Mouse (Mus musculus) kidney, postnatal 14 days (tissue): ENCODE results near the gene Dtymk.
"Not testable (repeated sequence)": the region's sequence is repeated elsewhere in the genome, so short reads cannot be mapped to it uniquely, and the experiment has no call there.

ENCODE experiments used
- DNase-seq: peaks from one replicate; pipeline ENCODE4 v3.0.0; 2022; ENCODE audit warnings: mixed read lengths

Gene Dtymk

DNA sequence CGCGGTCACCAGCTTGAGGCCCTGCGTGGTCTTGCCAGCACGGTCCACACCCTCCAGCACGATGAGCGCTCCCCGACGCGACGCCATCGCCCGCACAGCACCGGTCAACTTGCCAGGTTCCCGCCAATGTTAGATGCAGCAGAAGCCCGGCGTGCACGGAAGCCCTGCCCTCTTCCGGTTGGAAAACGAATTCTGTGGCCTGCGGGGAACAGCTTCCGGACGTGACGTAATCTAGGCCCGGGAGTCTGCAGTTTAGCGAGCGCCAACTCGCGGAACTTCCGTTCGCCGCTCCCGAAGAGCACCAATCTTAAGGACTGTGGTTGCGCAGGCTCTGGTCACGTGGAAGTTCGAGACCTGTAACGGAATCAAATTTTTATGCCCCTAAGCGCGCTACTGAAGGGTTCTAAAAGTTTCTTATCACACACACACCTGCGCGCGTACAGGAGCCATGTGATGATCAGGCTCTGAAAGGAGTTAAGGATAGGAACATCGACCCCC lies at the start of gene Dtymk:
TSS of gene Dtymk (minus strand) at position 194 of the 498 bp plus-strand sequence.
- DNase-seq: peak; percentile 95

DNA sequence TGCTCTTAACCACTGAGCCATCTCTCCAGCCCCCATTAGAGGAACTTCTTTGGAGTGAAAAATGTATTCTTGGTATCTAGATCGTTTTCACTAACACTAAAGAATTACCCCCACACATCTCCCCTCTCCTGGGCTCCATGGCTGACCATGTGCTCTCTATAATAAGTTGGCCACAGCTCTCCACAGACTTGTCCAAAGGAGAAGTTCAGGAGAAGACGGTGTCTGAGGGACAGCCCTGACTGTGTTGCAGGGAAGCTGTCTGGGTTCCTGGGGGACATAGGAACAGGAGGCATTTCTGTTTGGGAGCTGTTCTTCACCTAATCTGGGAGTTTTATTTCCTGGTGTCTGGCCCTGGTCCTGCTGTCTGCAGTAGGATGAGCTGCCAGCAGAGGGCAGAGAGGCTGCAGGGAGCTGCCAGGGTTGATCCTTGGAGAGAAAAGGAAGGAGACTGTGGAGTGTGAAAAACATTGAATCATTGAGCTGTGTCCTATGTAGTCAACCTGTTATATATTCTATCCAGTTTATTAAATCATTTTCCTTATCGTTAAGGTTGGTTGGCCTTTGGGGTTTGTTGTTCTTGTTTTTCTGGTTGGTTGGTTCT lies 44.1 kb upstream of the Dtymk start:
- not testable (repeated sequence) for DNase-seq

DNA sequence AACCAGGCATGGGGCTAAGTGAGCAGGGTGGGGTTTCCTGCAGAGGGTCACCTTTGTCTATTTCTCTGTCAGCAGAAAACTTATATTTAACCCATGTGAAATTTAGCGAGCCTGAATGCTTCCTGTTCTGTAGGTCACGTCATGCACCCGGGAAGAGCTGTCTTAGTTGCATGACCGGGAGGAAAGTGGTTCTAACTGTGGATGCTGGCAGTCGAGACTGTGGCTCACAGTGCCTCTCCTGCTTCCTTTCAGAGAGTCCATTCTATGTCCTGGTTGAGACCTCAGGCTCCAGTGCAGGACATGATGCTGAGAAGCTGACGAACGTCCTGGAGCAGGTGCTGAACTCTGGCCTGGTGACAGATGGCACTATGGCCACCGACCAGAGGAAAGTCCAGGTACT lies 36.8 kb upstream of the Dtymk start:
- DNase-seq: not testable (repeated sequence)

DNA sequence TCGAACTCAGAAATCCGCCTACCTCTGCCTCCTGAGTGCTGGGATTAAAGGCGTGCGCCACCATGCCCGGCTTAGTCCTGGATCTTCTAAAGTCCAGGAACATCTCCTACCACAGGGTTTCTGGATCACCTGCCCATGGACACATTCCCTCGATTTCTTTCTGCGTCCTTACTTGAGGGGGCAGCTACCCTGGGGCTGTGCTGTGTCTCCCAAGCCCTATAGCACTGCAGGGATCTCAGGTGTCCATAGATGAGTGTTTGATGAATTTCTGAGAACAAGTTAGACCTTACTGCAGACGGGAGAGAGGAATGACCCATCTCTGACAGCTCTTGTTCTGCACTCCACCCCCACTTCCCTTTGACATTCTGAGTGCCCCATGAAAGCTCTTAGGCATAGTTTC lies 35.6 kb upstream of the Dtymk start:
- DNase-seq: no peak

DNA sequence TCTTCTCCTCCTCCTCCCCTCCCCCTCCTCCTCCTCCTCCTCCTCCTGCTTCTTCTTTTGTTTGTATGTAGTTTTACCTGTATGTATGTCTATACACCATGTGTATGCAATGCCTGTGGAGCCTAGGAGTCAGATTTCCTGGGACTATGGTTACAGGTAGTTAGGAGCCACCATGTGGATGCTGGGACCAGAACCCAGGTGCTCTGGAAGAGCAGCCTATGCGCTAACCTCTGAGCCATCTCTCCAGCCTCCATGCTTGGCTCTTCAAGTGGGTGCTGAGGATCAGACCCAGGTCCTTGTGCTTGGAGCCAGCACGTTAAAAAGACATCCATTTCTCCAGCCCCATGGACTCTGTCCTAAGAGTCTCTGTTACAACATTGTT lies 34.8 kb upstream of the Dtymk start:
- no peak for DNase-seq

DNA sequence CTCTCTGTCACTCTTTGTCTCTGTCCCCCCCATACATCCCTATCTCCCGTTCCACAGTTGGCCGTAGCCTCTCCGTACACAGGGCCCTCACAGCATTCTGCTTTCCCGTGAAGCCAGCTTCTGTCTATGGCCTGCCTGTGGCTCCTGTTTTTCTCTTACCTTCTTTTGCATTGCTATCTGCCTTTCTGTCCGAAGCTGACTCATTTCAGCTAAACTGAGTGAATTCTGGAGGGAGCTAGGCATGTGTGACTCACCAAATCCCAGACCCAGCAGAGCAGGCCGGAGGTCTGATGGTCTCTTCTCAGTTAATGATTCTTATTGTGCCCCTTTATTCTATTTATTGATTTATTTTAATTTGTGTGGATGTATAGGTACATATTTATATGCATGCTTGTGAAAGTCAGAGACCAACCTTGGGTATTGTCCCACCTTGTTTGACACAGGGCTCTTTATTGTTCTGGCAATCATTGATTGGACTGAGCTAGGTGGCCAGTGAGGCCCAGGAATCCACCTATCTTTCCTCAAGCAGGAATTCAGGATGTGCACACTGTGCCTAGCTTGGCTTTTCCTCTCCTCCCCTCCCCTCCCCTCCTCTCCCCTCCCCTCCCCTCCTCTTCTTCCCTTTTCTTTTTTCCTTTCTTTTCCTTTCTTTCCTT lies 34.3 kb upstream of the Dtymk start:
- DNase-seq: no peak

DNA sequence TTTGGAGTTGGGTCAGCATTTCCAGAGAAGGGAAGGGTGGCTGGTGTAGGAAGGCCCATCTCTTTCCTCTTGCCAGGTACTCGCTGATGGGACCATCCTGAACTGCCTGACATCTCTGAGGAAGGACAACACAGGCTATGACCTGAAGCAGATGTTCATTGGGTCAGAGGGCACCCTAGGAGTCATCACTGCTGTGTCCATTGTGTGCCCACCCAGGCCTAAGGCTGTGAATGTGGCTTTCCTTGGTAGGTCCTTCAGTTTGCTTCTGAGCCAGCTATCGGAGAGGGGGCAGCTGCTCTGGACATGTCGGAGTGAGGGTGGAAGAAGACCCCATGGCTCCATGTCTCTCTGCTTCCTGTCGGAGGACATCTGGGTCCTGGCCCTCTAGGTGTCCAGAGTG lies 33.5 kb upstream of the Dtymk start:
- no peak for DNase-seq

DNA sequence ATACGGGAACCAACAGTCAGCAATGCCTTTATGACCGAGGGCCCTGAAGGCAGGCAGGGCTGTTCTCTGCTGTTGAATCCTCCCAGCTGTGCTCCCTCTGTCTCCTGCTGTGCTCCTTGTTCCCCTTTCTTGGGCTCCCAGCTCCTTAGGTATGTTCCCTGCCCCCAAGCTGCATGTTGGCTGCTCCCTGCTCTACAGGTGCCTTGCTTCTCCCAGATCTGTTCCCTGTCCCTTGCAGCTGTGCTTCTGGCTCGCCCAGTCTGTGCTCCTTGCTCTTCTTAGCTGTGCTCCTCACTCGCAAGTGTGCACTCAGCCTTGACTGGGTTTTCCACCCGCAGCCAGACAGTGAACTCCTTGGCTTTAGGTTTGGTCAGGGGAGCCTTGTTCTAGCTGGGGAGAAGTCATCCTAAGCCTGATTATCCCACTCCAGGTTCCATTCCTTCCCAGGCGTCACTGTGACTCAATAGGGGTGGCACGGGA lies 33.0 kb upstream of the Dtymk start:
- DNase-seq: no peak

DNA sequence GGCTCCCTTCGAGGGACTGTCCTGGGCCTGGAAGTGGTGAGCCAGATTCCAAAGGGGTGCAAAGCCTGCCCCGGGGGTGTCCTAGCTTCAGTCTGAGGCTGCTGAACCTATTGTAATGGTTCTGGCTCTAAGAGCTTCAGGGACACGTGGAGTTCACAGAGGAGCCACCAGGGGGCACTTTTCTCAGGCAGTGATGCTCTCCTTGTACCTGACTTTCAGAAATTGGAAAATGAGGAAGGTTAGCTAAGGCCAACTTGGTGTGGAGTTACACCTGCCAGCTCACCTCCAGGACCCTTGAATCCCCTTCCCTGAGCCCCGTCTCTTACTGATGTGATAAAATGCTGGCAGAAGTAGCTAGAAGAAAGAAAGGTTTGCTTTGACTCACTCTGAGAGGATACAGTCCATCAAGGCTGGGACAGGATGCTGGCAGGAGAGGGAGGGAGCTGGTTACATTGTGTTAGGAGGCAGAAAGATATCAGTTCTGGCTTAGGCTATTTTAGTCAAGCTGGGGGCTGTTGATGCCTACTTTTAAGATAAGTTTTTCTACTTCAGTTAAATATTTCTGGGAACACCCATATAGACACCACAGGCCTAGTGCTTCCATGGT lies 31.1 kb upstream of the Dtymk start:
- not testable (repeated sequence) for DNase-seq

DNA sequence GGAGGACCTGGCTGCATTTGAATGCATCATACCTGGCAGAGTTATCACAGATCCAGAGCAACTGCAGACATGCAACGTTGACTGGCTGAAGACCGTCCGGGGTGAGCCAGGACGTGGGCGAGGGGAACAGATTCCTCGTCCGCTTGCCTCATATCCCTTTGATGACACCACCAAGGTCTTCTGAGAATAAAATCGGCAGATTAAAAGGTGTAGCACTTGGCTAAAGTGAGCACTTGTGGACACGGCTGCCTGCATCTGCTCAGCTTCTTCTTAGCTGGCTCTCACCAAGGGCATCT lies 24.8 kb upstream of the Dtymk start:
- no peak for DNase-seq

DNA sequence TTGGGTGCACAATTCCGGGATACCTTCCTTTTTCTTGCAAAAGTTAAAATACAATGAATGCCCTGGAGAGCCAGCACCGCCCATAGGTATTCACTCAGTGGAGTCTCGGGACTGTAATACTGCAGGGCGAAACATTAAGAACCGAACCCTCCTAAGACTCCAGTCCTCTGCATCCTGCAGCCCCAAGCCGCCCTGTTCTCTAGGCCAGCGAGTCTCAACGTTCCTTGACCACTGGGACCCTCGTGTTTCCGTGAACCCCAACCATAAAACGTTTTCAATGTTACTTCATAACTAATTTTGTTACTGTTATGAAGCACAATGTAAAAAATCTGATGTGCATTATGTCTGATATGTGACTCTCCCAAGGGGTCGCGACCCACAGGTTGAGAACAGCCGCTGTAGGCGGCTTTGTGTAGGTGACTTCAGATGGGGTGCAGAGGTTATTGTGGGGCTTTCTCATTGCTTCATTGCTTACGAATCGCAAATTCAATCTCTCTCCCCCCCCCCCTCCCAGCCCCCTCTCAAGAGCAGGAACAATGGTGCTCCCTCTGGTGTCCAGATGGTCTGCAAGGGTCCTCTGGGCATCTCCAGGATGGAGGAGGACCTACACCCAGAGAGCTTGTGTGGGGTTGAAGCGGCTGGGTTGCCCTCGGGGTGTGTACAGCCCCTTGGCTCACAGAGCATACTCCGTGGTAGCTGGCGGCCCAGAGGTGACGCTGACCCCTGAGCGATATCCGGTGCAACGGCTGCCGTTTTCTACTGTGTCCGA lies 24.2 kb upstream of the Dtymk start:
- no peak for DNase-seq

DNA sequence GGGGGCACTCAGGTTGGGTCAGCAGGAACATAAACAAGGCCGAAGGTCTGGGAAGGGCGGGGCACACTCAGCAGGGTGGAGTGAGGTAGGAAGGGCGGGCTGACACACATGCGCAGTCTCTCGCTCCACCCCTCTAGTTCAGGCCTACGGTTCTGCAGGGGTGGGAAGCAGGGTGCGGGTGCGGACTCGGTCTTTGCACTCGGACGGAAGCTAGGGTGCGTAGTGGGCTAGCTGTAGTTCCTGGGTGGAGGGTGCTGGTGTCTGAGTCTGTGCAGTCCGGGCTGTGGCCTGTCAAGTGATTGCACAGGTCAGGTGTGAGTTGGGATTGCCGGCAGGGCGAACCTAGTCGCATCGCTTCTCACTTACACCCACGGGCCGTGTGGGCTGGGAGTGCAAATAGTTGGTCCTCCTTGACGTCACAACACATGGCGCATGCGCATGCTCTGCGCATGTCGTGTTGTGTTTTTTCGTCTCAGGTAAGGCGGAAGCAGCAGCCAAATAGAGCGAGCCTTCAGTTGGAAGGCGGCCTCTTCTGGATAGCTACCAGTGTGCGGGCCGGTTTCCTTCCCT lies 23.5 kb upstream of the Dtymk start:
- peak; percentile 96 for DNase-seq

DNA sequence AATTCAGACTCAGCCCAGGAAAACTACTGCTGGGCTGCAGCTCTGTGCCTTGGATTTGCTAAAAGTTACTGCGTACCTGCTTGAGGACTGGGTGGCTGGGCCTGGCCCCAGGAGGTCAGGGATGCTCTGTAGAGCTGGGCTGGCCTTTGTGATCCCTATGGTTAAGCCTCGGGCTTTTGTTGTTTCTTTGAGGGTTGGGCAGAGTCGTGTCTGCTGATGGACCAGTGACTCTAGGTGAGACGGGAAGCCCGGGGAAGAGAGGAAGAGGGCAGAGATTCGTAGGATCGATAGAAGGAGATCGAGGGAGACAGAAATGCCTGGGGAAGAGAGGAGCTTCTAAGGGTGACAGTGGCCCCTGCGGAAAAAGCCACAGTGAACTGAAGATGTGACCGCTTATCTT lies 22.9 kb upstream of the Dtymk start, which contains the start of gene D2hgdh:
TSS of gene D2hgdh (plus strand) at position 301 of the 400 bp plus-strand sequence.
- DNase-seq: no peak

DNA sequence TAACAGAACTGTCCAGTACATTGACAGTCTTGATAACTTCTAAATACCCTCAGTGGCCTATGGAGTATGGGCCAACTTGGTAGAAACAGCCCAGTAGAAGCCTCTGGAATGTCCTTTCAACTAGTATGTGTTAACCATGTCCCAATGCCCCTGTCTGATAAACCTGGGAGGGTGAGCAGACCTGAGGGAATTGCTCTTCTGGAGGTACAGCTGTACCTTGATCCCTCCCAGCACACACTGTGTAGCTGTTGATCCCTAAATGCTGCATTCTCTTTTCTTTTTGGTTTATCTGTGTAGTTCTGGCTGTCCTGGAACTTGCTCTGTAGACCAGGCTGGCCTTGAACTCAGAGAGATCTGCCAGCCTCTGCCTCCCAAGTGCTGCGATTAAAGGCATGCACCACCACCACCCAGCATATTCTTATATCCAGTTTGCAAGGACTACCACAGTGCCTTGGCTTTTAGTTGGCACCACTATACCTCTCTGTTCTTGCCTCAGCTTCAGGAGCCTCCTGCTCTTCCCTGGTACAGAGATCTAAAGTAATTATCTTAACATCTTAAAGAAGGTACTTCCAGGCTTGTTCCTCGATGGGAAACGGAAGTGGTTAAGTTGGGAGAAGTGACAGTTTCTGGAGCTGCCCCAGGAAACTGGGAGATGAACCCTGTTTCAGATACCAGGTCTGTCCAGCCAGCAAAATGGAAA lies 22.2 kb upstream of the Dtymk start:
- DNase-seq: no peak

DNA sequence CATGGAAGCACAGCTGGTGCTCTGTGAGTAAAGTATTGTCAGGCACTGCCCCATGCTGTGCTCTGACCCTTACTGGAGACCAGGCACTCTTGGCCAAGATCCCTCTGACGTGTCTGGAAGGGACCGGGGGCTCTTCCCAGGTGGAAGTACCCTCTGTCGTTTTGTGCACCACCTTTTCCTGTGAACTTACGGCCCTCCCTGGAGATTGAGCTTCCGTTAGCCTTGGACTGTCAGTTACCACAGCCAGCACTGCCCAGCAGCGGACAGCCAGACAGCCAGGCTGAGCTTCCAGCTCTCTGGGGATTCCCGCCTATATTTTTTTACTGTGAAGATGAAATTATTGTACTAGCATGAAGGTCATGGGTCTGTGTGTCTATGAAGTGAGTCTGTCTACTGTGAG lies 17.0 kb upstream of the Dtymk start:
- no peak for DNase-seq

DNA sequence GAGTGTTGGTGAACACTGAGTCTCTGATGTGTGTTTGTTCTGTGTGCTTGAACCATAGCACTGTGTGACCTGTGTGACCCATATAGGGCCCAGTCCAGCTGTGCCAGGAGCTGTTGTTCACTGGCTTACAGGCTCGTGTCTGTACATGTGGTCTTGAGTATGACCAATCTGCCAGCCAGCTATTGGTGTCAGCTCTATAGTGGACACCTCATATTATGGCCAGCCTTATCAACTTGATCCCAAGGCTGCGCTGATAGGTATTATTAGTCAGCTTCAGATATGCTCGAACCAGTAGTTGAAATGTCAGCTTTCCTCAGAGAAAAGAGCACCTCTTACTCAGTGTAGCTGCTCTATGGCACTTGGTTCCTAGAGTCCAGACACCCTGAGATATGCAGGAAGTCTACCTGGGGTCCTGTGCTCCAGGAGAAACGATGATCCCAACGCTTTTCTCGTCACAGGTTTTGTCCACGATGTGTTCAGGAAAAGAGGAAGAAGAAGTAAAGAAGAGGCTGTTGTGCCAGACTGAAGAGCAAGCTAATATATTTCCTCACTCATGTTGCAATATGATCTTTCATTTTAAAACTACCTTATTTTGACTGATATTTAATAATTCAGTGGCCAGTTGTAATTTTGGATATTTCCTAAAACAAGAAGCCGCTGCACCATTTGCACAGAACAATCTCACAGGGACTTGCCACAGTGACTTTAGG lies 16.2 kb upstream of the Dtymk start:
- DNase-seq: no peak

DNA sequence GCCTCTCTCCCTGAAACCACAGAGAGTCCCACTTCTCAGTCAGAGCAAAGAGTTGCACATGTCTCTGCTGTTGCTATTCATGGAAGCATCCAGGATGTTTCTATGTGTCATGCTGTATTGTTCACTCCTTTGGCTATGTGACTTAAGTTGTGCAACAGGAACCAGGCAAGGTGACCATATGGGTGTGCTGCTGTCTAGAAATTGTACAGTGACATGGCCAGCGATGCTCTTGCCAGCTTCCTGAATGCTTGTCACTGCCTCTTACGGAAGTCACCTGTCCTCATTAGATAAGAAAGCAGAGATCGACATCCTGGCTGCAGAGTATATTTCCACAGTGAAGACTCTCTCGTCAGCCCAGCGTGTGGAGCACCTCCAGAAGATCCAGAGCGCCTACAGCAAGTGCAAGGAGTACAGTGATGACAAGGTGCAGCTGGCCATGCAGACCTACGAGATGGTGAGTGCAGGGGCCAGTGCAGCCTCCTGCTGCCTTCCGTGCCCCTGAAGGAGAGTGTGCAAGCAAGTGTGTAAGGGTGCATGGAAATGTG lies 9.8 kb upstream of the Dtymk start:
- DNase-seq: no peak

DNA sequence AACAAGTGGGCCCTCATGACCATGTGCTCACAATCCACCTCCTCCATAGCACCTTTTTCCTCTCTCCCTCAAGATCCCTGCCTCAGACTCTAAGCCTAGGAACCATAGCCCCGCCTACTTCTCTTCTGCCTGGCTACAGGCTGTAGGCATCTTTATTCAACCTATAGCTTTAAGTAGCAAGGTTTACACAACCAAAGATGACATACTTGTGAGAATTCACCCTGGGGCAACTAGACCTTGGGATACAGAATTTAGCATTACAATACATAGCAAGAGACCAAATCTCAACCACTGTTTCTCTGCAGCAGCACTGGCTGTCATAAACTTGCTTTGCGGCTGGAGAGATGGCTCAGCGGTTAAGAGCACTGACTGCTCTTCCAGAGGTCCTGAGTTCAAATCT lies 8.3 kb upstream of the Dtymk start:
- DNase-seq: no peak

DNA sequence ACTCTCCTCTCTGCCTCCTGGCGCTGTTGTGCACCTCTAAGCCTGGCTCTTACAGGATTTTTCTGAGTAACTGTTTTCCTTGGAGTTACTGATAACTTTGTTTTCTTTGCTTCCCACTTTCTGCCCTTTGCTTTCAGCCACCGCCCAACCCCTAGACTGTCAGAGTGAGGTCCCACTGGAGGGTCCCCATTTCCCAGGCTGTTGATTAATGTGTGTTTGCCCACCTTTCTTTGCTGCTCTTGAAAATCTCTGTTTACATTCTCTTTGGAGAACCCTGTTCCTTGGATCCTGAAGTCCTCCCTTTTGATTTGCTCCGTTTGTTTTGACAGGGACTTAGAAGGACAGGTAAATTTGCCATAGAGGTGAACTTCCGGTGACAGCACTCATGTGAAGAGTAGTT lies 7.1 kb upstream of the Dtymk start:
- no peak for DNase-seq

DNA sequence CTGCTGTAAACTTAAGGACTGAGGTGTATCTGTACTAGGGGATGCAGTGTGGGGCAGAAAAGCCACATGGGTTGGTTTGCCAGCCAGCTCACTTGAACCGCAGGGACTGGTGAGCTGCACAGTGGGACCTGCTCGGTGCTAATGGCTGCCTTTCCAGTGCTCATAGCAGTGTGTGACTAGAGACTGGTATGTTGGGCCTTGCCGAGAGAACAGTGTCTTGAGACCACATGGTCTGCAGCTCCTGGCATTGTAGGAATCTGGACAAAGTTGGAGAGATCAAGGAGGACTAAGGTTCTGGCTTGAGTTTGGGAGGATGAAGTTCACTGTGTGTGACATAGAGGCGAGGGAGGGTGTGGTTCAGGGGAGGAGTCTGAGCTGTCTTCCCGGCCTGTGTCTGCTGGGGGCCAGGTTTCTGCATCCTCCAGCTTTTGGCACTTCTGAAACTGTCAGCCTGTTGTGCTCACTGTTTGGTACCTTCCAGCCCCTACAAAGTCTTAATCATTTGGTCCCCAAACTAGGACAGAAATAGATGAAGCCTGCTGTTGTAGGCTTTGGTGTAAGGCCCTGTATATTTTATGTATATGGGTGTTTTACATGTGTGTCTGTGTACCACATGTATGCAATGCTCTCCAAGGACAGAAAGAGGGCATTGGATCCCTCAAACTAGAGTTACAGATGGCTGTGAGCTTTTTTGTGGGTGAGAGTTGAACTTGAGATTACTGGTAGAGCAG lies 3.7 kb upstream of the Dtymk start:
- DNase-seq: no peak

DNA sequence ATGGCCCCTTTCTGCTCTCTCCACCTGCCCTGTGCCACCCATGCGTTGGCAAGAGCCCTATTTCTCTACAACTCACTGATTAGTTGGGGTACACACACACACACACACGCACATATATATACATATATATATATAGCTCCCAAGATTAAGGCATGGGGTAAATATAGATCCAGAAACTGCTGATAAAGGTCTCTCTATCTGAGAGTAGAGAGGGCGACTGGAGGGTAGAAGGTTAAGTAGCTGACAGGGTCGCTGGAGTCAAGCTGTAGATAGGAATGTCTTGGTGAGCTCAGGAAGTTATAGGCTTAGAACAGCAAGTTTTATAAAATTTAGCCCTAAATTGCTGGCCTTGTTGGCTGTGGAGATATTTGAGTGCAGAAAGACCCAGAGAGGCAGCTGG lies 3.1 kb upstream of the Dtymk start:
- no peak for DNase-seq
